Mouse (Mus musculus) layer of hippocampus, postnatal 14 days (tissue): ENCODE measurements at regions not wholly inside any gene's neighbourhood (a gene's known extent, or its start where the extent isn't known, plus 50 kb on each side); places are given as distances from the start of the nearest gene placed in this dataset.

Experiments used
- DNase-seq, 2 experiments: peaks; one replicate each; pipeline ENCODE4 v3.0.0; 2021 to 2022; ENCODE audit warnings: low spot score in 2 of 2, mixed read lengths in 1 of 2

DNA sequence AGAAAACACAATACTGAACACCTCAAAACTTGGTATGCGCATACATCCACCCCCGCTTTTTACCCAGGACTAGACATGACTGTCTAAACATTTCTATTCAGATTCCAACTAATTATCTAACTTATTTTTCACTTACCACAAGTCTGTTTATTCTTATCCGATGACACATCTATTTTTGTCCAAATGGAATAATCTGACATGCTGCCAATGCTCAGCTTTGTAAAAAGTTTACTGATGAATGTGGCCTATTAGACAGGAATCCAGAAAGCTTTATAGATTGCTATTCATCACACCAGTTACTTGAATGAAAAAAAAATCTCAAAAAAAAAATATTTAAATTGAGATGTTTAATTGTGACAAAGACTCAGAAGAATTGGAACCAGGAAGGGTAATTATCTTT is 789.6 kb upstream of the Gm21833 start:
- peak in 1 of 2 experiments; percentile 15 for DNase-seq
